Mouse (Mus musculus) colon, adult 2 months (tissue): ENCODE results near the gene Fam24a. TPM values are rescaled to one million over a fixed set of nuclear protein-coding genes. Genes with fewer than 3 reads are reported as not detected.

Source experiments
- polyA plus RNA-seq: library from polyadenylated mRNA; depleted of rRNA; stranded (reverse); fragments of >200 nt; gene quantifications from 2 replicates; pipeline ENCODE4 v1.2.3, GENCODE M21; 2012; rRNA removed

Gene Fam24a
- not detected in 2 replicates for polyA plus RNA-seq

GRCm38 (mm10) chr7:131333564-131333963 lies at the start of gene Fam24a:
Fam24a (plus strand) TSS chr7:131333864.

GRCm38 (mm10) chr7:131322192-131322591 lies 11.5 kb upstream of the Fam24a start, which contains the start of gene Cuzd1:
Cuzd1 (minus strand) TSS chr7:131322292.

GRCm38 (mm10) chr7:131329416-131329815 lies 4.2 kb upstream of the Fam24a start, which contains the start of gene Fam24b:
Fam24b (minus strand) TSS chr7:131329516.

GRCm38 (mm10) chr7:131362615-131363300 lies 29.1 kb downstream of the Fam24a start, which contains the start of gene 2310057M21Rik:
2310057M21Rik (minus strand) TSS chr7:131362759.

GRCm38 (mm10) chr7:131370648-131371469 lies 37.2 kb downstream of the Fam24a start, which contains the start of gene Pstk:
Pstk (plus strand) TSS chr7:131371141.

Other genes with a start within 250 kb of the Fam24a start
- not detected in 2 replicates for gene 4933402N03Rik, start 187.6 kb upstream of the Fam24a start, polyA plus RNA-seq
- 0.12 TPM in 1 of 2 replicates, not detected in the other for gene 5430419D17Rik, start 159.5 kb upstream of the Fam24a start, polyA plus RNA-seq
- 5.2 TPM in 1 of 2 replicates, not detected in the other for gene Cuzd1, start 11.6 kb upstream of the Fam24a start, polyA plus RNA-seq
- not detected in 2 replicates for gene Fam24b, start 4.3 kb upstream of the Fam24a start, polyA plus RNA-seq
- gene 2310057M21Rik, start 28.9 kb downstream of the Fam24a start, polyA plus RNA-seq: 1.7 and 2.5 TPM in 2 replicates
- 61.4 and 76.9 TPM in 2 replicates for gene Pstk, start 37.3 kb downstream of the Fam24a start, polyA plus RNA-seq
- gene Ikzf5, start 76.7 kb downstream of the Fam24a start, polyA plus RNA-seq: 6.4 and 7.0 TPM in 2 replicates
- 2.7 and 3.2 TPM in 2 replicates for gene Acadsb, start 76.7 kb downstream of the Fam24a start, polyA plus RNA-seq
- 4.1 and 4.6 TPM in 2 replicates for gene Hmx3, start 209.0 kb downstream of the Fam24a start, polyA plus RNA-seq
- 1.1 TPM in 2 replicates for gene Hmx2, start 214.9 kb downstream of the Fam24a start, polyA plus RNA-seq
- 44.6 and 47.3 TPM in 2 replicates for gene Bub3, start 226.4 kb downstream of the Fam24a start, polyA plus RNA-seq